ENCODE assay signal across 14 mouse cellular contexts in the genomic region with DNA sequence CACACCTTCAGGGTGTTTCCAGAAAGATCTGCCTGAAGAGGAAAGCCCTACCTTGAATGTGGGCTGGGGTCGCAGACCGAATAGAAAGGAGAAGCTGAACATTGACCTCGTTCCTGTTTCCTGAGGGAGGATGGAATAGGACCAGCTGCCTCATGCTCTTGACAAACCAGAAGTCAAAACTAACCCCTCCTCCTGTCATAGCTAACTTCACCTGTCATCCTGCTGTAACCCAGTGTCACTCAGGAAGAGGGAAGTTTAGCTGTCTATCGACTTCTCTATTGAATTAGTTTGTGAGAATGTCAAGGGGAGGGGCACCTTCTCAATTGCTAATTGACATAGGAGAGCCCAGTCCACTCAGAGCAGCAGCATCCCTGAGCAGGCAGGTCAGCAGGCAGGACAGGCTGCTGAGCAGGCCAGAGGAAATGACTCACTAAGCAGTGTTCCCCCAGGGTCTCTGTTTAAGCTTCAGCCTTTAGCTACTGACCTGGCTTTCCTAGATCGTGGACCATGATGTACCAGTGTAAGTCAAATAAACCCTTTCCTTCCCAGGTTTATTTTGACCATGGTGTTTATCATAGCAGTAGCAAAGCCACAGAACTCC. TPM values are rescaled to one million over a fixed set of nuclear protein-coding genes. Genes with fewer than 3 reads are reported as not detected.
"Had no signal": no experiment of that assay in that cellular context is flagged by ENCODE, and none has a peak within 500 bp of the region (broad histone marks: within the 10 kb centered on the region; RNA-seq: fewer than 3 reads in every experiment).

No protein-coding gene starts in this region.

- H3K27me3 ChIP-seq: kidney, embryonic 15.5 days; liver, embryonic 15.5 days; midbrain, embryonic 13.5 days; stomach, embryonic 15.5 days had no signal

- H3K4me1 ChIP-seq: kidney, embryonic 15.5 days; liver, embryonic 15.5 days; midbrain, embryonic 13.5 days; stomach, embryonic 15.5 days had no signal

- H3K4me3 ChIP-seq: kidney, embryonic 15.5 days; left cerebral cortex, adult 2 months; limb, embryonic 10.5 days; liver, embryonic 15.5 days; midbrain, embryonic 13.5 days; myocyte; stomach, embryonic 15.5 days had no signal

- H3K36me3 ChIP-seq: kidney, embryonic 15.5 days; limb, embryonic 10.5 days; liver, embryonic 15.5 days; midbrain, embryonic 13.5 days; stomach, embryonic 15.5 days had no signal

- H3K9ac ChIP-seq: kidney, embryonic 15.5 days; liver, embryonic 15.5 days; midbrain, embryonic 13.5 days; stomach, embryonic 15.5 days had no signal

- ATAC-seq: midbrain, embryonic 13.5 days had no signal

- H3K4me2 ChIP-seq: kidney, embryonic 15.5 days; liver, embryonic 11.5 days; liver, embryonic 15.5 days; midbrain, embryonic 13.5 days; stomach, embryonic 15.5 days had no signal

- H3K27ac ChIP-seq: kidney, embryonic 15.5 days; left cerebral cortex, adult 2 months; limb, embryonic 10.5 days; liver, embryonic 15.5 days; macrophage; midbrain, embryonic 13.5 days; stomach, embryonic 15.5 days had no signal

- H3K9me3 ChIP-seq: kidney, embryonic 15.5 days; limb, embryonic 10.5 days; liver, embryonic 15.5 days; midbrain, embryonic 13.5 days; stomach, embryonic 15.5 days had no signal

- DNase-seq: kidney, postnatal 14 days; lung, adult 2 months; lung, postnatal 14 days; thymus, adult 2 months; thymus, postnatal 25 days had no signal

RNA-seq across cellular contexts. Expression of gene Tmem266, which starts 54.7 kb away (rescaled TPM):
- polyA plus RNA-seq: liver, embryonic 11.5 days; liver, embryonic 15.5 days; myocyte had no signal
